Mouse (Mus musculus) megakaryocyte, embryonic 14.5 days (primary cell): ENCODE data around the gene Meis2.

Source experiments
- FLI1 ChIP-seq: IDR thresholded peaks from 2 replicates; pipeline ENCODE4 v1.6.1; 2012; ENCODE audit warnings: low read length, inconsistent platforms, mixed read lengths
- GATA1 ChIP-seq: IDR thresholded peaks from 3 replicates; pipeline ENCODE4 v1.6.1; 2012; ENCODE audit warnings: mixed read lengths, low read length, inconsistent platforms, borderline replicate concordance

GRCm38 (mm10) chr2:116051906-116052614, 13.6 kb downstream of the Meis2 start:
- TF ChIP-seq GATA1 (no peak), FLI1 (no peak)
